Mouse (Mus musculus): ENCODE data around the gene Srf.

DNA sequence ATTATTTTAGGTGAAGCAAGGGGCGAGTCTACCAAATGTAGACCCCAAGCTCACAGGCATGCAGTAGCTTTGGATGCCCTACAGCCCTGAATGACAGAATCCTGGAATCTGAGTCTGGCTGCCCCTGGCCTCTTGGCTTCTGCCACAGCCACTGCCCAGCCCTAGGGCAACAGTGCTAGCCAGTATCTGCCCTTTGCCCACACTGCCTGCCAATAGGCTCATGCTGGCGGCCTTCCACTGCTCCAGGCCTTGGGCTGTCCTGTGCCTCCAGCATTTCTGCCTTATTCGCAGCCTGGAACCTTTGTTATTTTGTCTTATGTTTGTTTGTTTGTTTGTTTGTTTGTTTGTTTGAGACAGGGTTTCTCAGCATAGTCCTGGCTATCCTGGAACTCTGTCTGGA, 50.4 kb downstream of the Srf start:
- TF ChIP-seq POLR2A (IDR thresholded peaks at IDR 0.05; ENCODE audit: insufficient read length, low read depth) (no peak), MAX (IDR thresholded peaks at IDR 0.05; ENCODE audit: low read depth) (no peak), USF1 (IDR thresholded peaks at IDR 0.05; ENCODE audit: low read depth) (no peak), TCF12 (IDR thresholded peaks at IDR 0.05; ENCODE audit: insufficient read depth, poor library complexity, severe bottlenecking) (no peak), POLR2AphosphoS2 (IDR thresholded peaks at IDR 0.05; ENCODE audit: insufficient read length, low read depth) (no peak), E2F4 (IDR thresholded peaks at IDR 0.05; ENCODE audit: insufficient read depth) (no peak), MYOD1 (IDR thresholded peaks at IDR 0.05; ENCODE audit: control insufficient read depth in 1 of 3, insufficient read length in 2 of 3, low read depth in 2 of 3) (no peak), CEBPB (IDR thresholded peaks at IDR 0.05; ENCODE audit: insufficient read depth, poor library complexity, severe bottlenecking) (no peak)
